Mouse (Mus musculus): ENCODE data around the gene Trp53bp1. TPM values are rescaled to one million over a fixed set of nuclear protein-coding genes. Genes with fewer than 3 reads are reported as not detected.

The Trp53bp1 gene
- polyA plus RNA-seq, 1 experiment from 2014 or later = 63.8 TPM

- H3K4me3 ChIP-seq (ENCODE audit: low read depth, low read length) = peak overlapping the region; percentile 93
- no peak for DNase-seq (ENCODE audit: low spot score)
- WGBS = 26% methylated on average over 4 of the region's 4 CpGs
- ATAC-seq (replicated peaks; ENCODE audit: low FRiP score, low TSS enrichment, low read depth) = no peak
- H3K9me3 ChIP-seq (ENCODE audit: control insufficient read depth, low read length) = no peaks in the 10 kb centered on the region
- peaks cover 32% of the 10 kb centered on the region for H3K36me3 ChIP-seq (ENCODE audit: control insufficient read depth, insufficient read depth, low read length)
- H3K9ac ChIP-seq (ENCODE audit: low read length) = peak overlapping the region; percentile 48
- peak overlapping the region; percentile 59; the same call in 1 of the 2 replicates for H3K27ac ChIP-seq (ENCODE audit: low read depth)
- H3K4me2 ChIP-seq (ENCODE audit: low read length) = peak overlapping the region; percentile 64
- H3K27me3 ChIP-seq (replicated peaks; ENCODE audit: control insufficient read depth, insufficient read depth, low read length) = no peaks in the 10 kb centered on the region
- H3K4me1 ChIP-seq (replicated peaks; ENCODE audit: control insufficient read depth, insufficient read depth, low read length) = peaks cover 17% of the 10 kb centered on the region
Observed at GRCm38 (mm10) chr2:121271928-121272516, 815 bp upstream of the Trp53bp1 start.

GRCm38 (mm10) chr2:121270521-121271235 lies 529 bp downstream of the Trp53bp1 start:
- WGBS = 2% methylated on average over 35 of the region's 35 CpGs
- DNase-seq (ENCODE audit: low spot score) = no peak
- Histone ChIP-seq H3K4me2 (ENCODE audit: low read length) (peak overlapping the region; percentile 74), H3K4me1 (replicated peaks; ENCODE audit: control insufficient read depth, insufficient read depth, low read length) (peaks cover 17% of the 10 kb centered on the region), H3K36me3 (ENCODE audit: control insufficient read depth, insufficient read depth, low read length) (peaks cover 38% of the 10 kb centered on the region), H3K27me3 (replicated peaks; ENCODE audit: control insufficient read depth, insufficient read depth, low read length) (no peaks in the 10 kb centered on the region), H3K4me3 (ENCODE audit: low read depth, low read length) (peak overlapping the region; percentile 93), H3K9ac (ENCODE audit: low read length) (peak overlapping the region; percentile 76), H3K27ac (ENCODE audit: low read depth) (peak overlapping the region; percentile 68), H3K9me3 (ENCODE audit: control insufficient read depth, low read length) (no peaks in the 10 kb centered on the region)
- ATAC-seq (replicated peaks; ENCODE audit: low FRiP score, low TSS enrichment, low read depth) = peak; percentile 89

- DNase-seq (ENCODE audit: low spot score) = no peak
Observed at GRCm38 (mm10) chr2:121268446-121268845, 2.8 kb downstream of the Trp53bp1 start.

GRCm38 (mm10) chr2:121249758-121250157 lies 21.4 kb downstream of the Trp53bp1 start:
- no peak overlapping the region for H3K9ac ChIP-seq (ENCODE audit: low read length)
- H3K4me2 ChIP-seq (ENCODE audit: low read length) = no peak overlapping the region
- H3K27ac ChIP-seq (ENCODE audit: low read depth) = no peak overlapping the region
- peaks cover 97% of the 10 kb centered on the region for H3K36me3 ChIP-seq (ENCODE audit: control insufficient read depth, insufficient read depth, low read length)
- ATAC-seq (replicated peaks; ENCODE audit: low FRiP score, low TSS enrichment, low read depth) = no peak
- no peak for DNase-seq (ENCODE audit: low spot score)
- WGBS = 78% methylated on average over 2 of the region's 2 CpGs
- no peak overlapping the region for H3K4me3 ChIP-seq (ENCODE audit: low read depth, low read length)
- no peaks in the 10 kb centered on the region for H3K9me3 ChIP-seq (ENCODE audit: control insufficient read depth, low read length)
- no peaks in the 10 kb centered on the region for H3K4me1 ChIP-seq (replicated peaks; ENCODE audit: control insufficient read depth, insufficient read depth, low read length)
- no peaks in the 10 kb centered on the region for H3K27me3 ChIP-seq (replicated peaks; ENCODE audit: control insufficient read depth, insufficient read depth, low read length)

More at GRCm38 (mm10) chr2:121268446-121268845, 2.8 kb downstream of the Trp53bp1 start:
- no peak overlapping the region; the same call in 1 of the 2 replicates for H3K4me2 ChIP-seq (ENCODE audit: low read length)
- no peak overlapping the region for H3K4me3 ChIP-seq (ENCODE audit: low read depth, low read length)
- peaks cover 17% of the 10 kb centered on the region for H3K4me1 ChIP-seq (replicated peaks; ENCODE audit: control insufficient read depth, insufficient read depth, low read length)
- H3K27me3 ChIP-seq (replicated peaks; ENCODE audit: control insufficient read depth, insufficient read depth, low read length) = no peaks in the 10 kb centered on the region
- H3K9me3 ChIP-seq (ENCODE audit: control insufficient read depth, low read length) = no peaks in the 10 kb centered on the region
- 70% methylated on average over 8 of the region's 8 CpGs for WGBS
- ATAC-seq (replicated peaks; ENCODE audit: low FRiP score, low TSS enrichment, low read depth) = no peak
- no peak overlapping the region for H3K27ac ChIP-seq (ENCODE audit: low read depth)
- H3K9ac ChIP-seq (ENCODE audit: low read length) = no peak overlapping the region
- peaks cover 44% of the 10 kb centered on the region for H3K36me3 ChIP-seq (ENCODE audit: control insufficient read depth, insufficient read depth, low read length)

GRCm38 (mm10) chr2:121244099-121244498 lies 27.1 kb downstream of the Trp53bp1 start:
- H3K27ac ChIP-seq (ENCODE audit: low read depth) = no peak overlapping the region
- ATAC-seq (replicated peaks; ENCODE audit: low FRiP score, low TSS enrichment, low read depth) = no peak
- peaks cover 86% of the 10 kb centered on the region for H3K36me3 ChIP-seq (ENCODE audit: control insufficient read depth, insufficient read depth, low read length)
- no peak overlapping the region for H3K4me2 ChIP-seq (ENCODE audit: low read length)
- WGBS = 97% methylated on average over 5 of the region's 5 CpGs
- H3K4me3 ChIP-seq (ENCODE audit: low read depth, low read length) = no peak overlapping the region
- no peak for DNase-seq (ENCODE audit: low spot score)
- H3K9me3 ChIP-seq (ENCODE audit: control insufficient read depth, low read length) = no peaks in the 10 kb centered on the region
- H3K4me1 ChIP-seq (replicated peaks; ENCODE audit: control insufficient read depth, insufficient read depth, low read length) = no peaks in the 10 kb centered on the region
- H3K9ac ChIP-seq (ENCODE audit: low read length) = no peak overlapping the region
- no peaks in the 10 kb centered on the region for H3K27me3 ChIP-seq (replicated peaks; ENCODE audit: control insufficient read depth, insufficient read depth, low read length)

GRCm38 (mm10) chr2:121239426-121239825 lies 31.8 kb downstream of the Trp53bp1 start:
- no peak for DNase-seq (ENCODE audit: low spot score)
- WGBS = 87% methylated on average over 4 of the region's 4 CpGs

GRCm38 (mm10) chr2:121235460-121236072 lies 35.6 kb downstream of the Trp53bp1 start:
- peaks cover 78% of the 10 kb centered on the region for H3K36me3 ChIP-seq (ENCODE audit: control insufficient read depth, insufficient read depth, low read length)
- WGBS = 88% methylated on average over 8 of the region's 8 CpGs
- no peaks in the 10 kb centered on the region for H3K27me3 ChIP-seq (replicated peaks; ENCODE audit: control insufficient read depth, insufficient read depth, low read length)
- no peak for DNase-seq (ENCODE audit: low spot score)
- H3K4me2 ChIP-seq (ENCODE audit: low read length) = no peak overlapping the region
- H3K4me3 ChIP-seq (ENCODE audit: low read depth, low read length) = no peak overlapping the region
- ATAC-seq (replicated peaks; ENCODE audit: low FRiP score, low TSS enrichment, low read depth) = no peak
- H3K9me3 ChIP-seq (ENCODE audit: control insufficient read depth, low read length) = no peaks in the 10 kb centered on the region
- H3K4me1 ChIP-seq (replicated peaks; ENCODE audit: control insufficient read depth, insufficient read depth, low read length) = no peaks in the 10 kb centered on the region
- H3K27ac ChIP-seq (ENCODE audit: low read depth) = no peak overlapping the region
- H3K9ac ChIP-seq (ENCODE audit: low read length) = no peak overlapping the region

More at GRCm38 (mm10) chr2:121239426-121239825, 31.8 kb downstream of the Trp53bp1 start:
- Histone ChIP-seq H3K9ac (ENCODE audit: low read length) (no peak overlapping the region), H3K4me3 (ENCODE audit: low read depth, low read length) (no peak overlapping the region), H3K27ac (ENCODE audit: low read depth) (no peak overlapping the region), H3K36me3 (ENCODE audit: control insufficient read depth, insufficient read depth, low read length) (peaks cover 83% of the 10 kb centered on the region), H3K9me3 (ENCODE audit: control insufficient read depth, low read length) (no peaks in the 10 kb centered on the region), H3K4me1 (replicated peaks; ENCODE audit: control insufficient read depth, insufficient read depth, low read length) (no peaks in the 10 kb centered on the region), H3K27me3 (replicated peaks; ENCODE audit: control insufficient read depth, insufficient read depth, low read length) (no peaks in the 10 kb centered on the region), H3K4me2 (ENCODE audit: low read length) (no peak overlapping the region)
- ATAC-seq (replicated peaks; ENCODE audit: low FRiP score, low TSS enrichment, low read depth) = no peak

GRCm38 (mm10) chr2:121228135-121228534 lies 43.1 kb downstream of the Trp53bp1 start:
- Histone ChIP-seq H3K4me3 (ENCODE audit: low read depth, low read length) (no peak overlapping the region), H3K36me3 (ENCODE audit: control insufficient read depth, insufficient read depth, low read length) (peaks cover 78% of the 10 kb centered on the region), H3K4me1 (replicated peaks; ENCODE audit: control insufficient read depth, insufficient read depth, low read length) (no peaks in the 10 kb centered on the region), H3K9me3 (ENCODE audit: control insufficient read depth, low read length) (no peaks in the 10 kb centered on the region), H3K9ac (ENCODE audit: low read length) (no peak overlapping the region), H3K4me2 (ENCODE audit: low read length) (no peak overlapping the region), H3K27me3 (replicated peaks; ENCODE audit: control insufficient read depth, insufficient read depth, low read length) (no peaks in the 10 kb centered on the region), H3K27ac (ENCODE audit: low read depth) (no peak overlapping the region)
- no peak for DNase-seq (ENCODE audit: low spot score)
- ATAC-seq (replicated peaks; ENCODE audit: low FRiP score, low TSS enrichment, low read depth) = no peak
- 92% methylated on average over 4 of the region's 4 CpGs for WGBS

Measured in intestine, embryonic 14.5 days (tissue).